Mouse (Mus musculus) midbrain, postnatal 0 days (tissue): Measurements from ENCODE around the gene Rtn4rl2. TPM values are rescaled to one million over a fixed set of nuclear protein-coding genes. Genes with fewer than 3 reads are reported as not detected.

ENCODE experiments used
- ATAC-seq: fragments of 200-750 bp; cut with Nextera tagmentation; 2 replicates; pipeline ENCODE4 v1.8.0; 2017; ENCODE audit warnings: moderate number of reproducible peaks, mild to moderate bottlenecking, moderate TSS enrichment, moderate library complexity; ENCODE audit not compliant: low FRiP score
- DNase-seq: peaks from one replicate; pipeline ENCODE4 v3.0.0-alpha.2; 2015; ENCODE audit warnings: low spot score
- H3K27ac ChIP-seq: fragments of 300-500 bp; sonication (generic); 2 replicates; pipeline ENCODE4 v1.5.1; 2014; ENCODE audit warnings: low read depth, mild to moderate bottlenecking, low read length, mixed read lengths
- H3K27me3 ChIP-seq: fragments of 300-500 bp; sonication (generic); 2 replicates; pipeline ENCODE4 v1.6.1; 2014; ENCODE audit warnings: low read length, control low read depth, mixed read lengths; ENCODE audit not compliant: insufficient read depth
- H3K36me3 ChIP-seq: fragments of 300-500 bp; sonication (generic); 2 replicates; pipeline ENCODE4 v1.6.1; 2014; ENCODE audit warnings: low read length, control low read depth, mixed read lengths; ENCODE audit not compliant: insufficient read depth
- H3K4me1 ChIP-seq: fragments of 300-500 bp; sonication (generic); 2 replicates; pipeline ENCODE4 v1.6.1; 2014; ENCODE audit warnings: mild to moderate bottlenecking, control low read depth, antibody characterized with exemption, low read length, mixed read lengths; ENCODE audit not compliant: insufficient read depth
- H3K4me2 ChIP-seq: fragments of 300-500 bp; sonication (generic); 2 replicates; pipeline ENCODE4 v1.6.1; 2014; ENCODE audit warnings: low read depth, mild to moderate bottlenecking, low read length, mixed read lengths; ENCODE audit not compliant: poor library complexity, severe bottlenecking
- H3K4me3 ChIP-seq: fragments of 300-500 bp; sonication (generic); 2 replicates; pipeline ENCODE4 v1.5.1; 2014; ENCODE audit warnings: low read depth, mild to moderate bottlenecking, low read length, moderate library complexity
- H3K9ac ChIP-seq: fragments of 300-500 bp; sonication (generic); replicated peaks from 2 replicates; pipeline ENCODE4 v1.6.1; 2014; ENCODE audit warnings: mild to moderate bottlenecking, low read length, moderate library complexity, mixed read lengths; ENCODE audit not compliant: poor library complexity, severe bottlenecking
- H3K9me3 ChIP-seq: fragments of 300-500 bp; sonication (generic); 2 replicates; pipeline ENCODE4 v1.6.1; 2016; ENCODE audit warnings: low read length, control low read depth
- CTCF ChIP-seq: IDR thresholded peaks from 2 replicates; pipeline ENCODE4 v1.5.1; 2016; ENCODE audit warnings: antibody characterized with exemption, mild to moderate bottlenecking
- WGBS: fragments of 180-500 bp; shearing (Covaris S2); extraction: QIAGEN DNeasy Blood & Tissue Kit; methylation state at CpG from one replicate; pipeline ENCODE4 v1.1.7; 2014; 5-methylcytosine and 5-hydroxymethylcytosine counted together
- microRNA-seq: library from miRNA; unstranded; fragments of <30 nt; microRNA quantifications from one replicate; pipeline ENCODE4, GENCODE M21; 2016; ENCODE audit warnings: borderline number of aligned reads
- polyA plus RNA-seq: library from polyadenylated mRNA; unstranded; fragments of >200 nt; fragmentation: Nextera tagmentation; extraction: Ambion mirVana; gene quantifications from 2 replicates; pipeline ENCODE4 v1.2.1, GENCODE M21; 2015
- total RNA-seq: library from RNA; depleted of rRNA; stranded (reverse); fragments of >200 nt; gene quantifications from 2 replicates; pipeline ENCODE4 v1.2.3, GENCODE M21; 2014; rRNA removed

Rtn4rl2 gene
- total and polyA plus RNA-seq, 2 experiments from 2014 or later = 6.5 to 11.4 TPM

GRCm38 (mm10) chr2:84827283-84827920 is 59.1 kb downstream of the Rtn4rl2 start:
- peak overlapping the region; percentile 99 for H3K4me2 ChIP-seq
- H3K27ac ChIP-seq = 0 out of 2 replicates have a peak overlapping the region, but pooled peaks have one; percentile 26
- H3K36me3 ChIP-seq = peaks cover 7% of the 10 kb centered on the region; the same call in 1 of the 2 replicates
- H3K9ac ChIP-seq = peak overlapping the region; percentile 68
- under 1% methylated on average over 29 of the region's 29 CpGs for WGBS
- peak; percentile 28 for ATAC-seq
- no peak for DNase-seq
- no peaks in the 10 kb centered on the region for H3K9me3 ChIP-seq
- peaks cover 3% of the 10 kb centered on the region; the same call in 1 of the 2 replicates for H3K4me1 ChIP-seq
- no peaks in the 10 kb centered on the region for H3K27me3 ChIP-seq
- TF ChIP-seq CTCF = no peak
- H3K4me3 ChIP-seq = peak overlapping the region; percentile 72

- Histone ChIP-seq H3K4me2 (peak within 1 kb of the TSS; percentile 99), H3K27ac (peak within 1 kb of the TSS; percentile 70), H3K4me3 (peak within 1 kb of the TSS; percentile 72), H3K27me3 (no peaks in the 10 kb centered on the region), H3K4me1 (peaks cover 3% of the 10 kb centered on the region; the same call in 1 of the 2 replicates), H3K9ac (peak within 1 kb of the TSS; percentile 68), H3K9me3 (no peaks in the 10 kb centered on the region), H3K36me3 (peaks cover 7% of the 10 kb centered on the region; the same call in 1 of the 2 replicates)
- under 1% methylated on average over 34 of the region's 34 CpGs for WGBS
- TF ChIP-seq CTCF = no peak
- peak; percentile 92 for ATAC-seq
- peak; percentile 98 for DNase-seq
Measured at GRCm38 (mm10) chr2:84826488-84827282, 59.8 kb downstream of the Rtn4rl2 start, which contains the start of gene Timm10. Gene Timm10, plus strand, starts transcription at chr2:84826997.

GRCm38 (mm10) chr2:84823237-84823636 is 63.3 kb downstream of the Rtn4rl2 start:
- no peaks in the 10 kb centered on the region for H3K36me3 ChIP-seq
- no peak for DNase-seq
- no peak overlapping the region for H3K4me3 ChIP-seq
- no peak overlapping the region for H3K4me2 ChIP-seq
- no peak overlapping the region for H3K9ac ChIP-seq
- no peak for ATAC-seq
- 54% methylated on average over 2 of the region's 2 CpGs for WGBS
- no peak overlapping the region for H3K27ac ChIP-seq
- no peaks in the 10 kb centered on the region for H3K9me3 ChIP-seq
- peaks cover 5% of the 10 kb centered on the region; the same call in 1 of the 2 replicates for H3K27me3 ChIP-seq
- H3K4me1 ChIP-seq = peaks cover 3% of the 10 kb centered on the region; the same call in 1 of the 2 replicates
- TF ChIP-seq CTCF = no peak

- no peaks in the 10 kb centered on the region for H3K4me1 ChIP-seq
- peaks cover 5% of the 10 kb centered on the region; the same call in 1 of the 2 replicates for H3K27me3 ChIP-seq
- no peak within 1 kb of the TSS for H3K4me3 ChIP-seq
- no peak for TF ChIP-seq CTCF
- no peak within 1 kb of the TSS for H3K27ac ChIP-seq
- WGBS = 71% methylated on average over 13 of the region's 13 CpGs
- ATAC-seq (no peak), DNase-seq (no peak)
- no peaks in the 10 kb centered on the region for H3K9me3 ChIP-seq
- H3K4me2 ChIP-seq = no peak within 1 kb of the TSS
- no peak within 1 kb of the TSS for H3K9ac ChIP-seq
- no peaks in the 10 kb centered on the region for H3K36me3 ChIP-seq
Measured at GRCm38 (mm10) chr2:84822552-84822951, 64.0 kb downstream of the Rtn4rl2 start, which contains the start of gene Smtnl1. Gene Smtnl1, minus strand, starts transcription at chr2:84822652.

Small RNA genes within 50 kb of the gene (microRNA-seq; reads per million reads assigned to microRNA genes)
- gene Gm24332 = not detected

Other genes starting within 250 kb of the Rtn4rl2 start
- gene Ctnnd1, start 235.9 kb downstream of the Rtn4rl2 start, total RNA-seq = 81.1 and 82.9 TPM in 2 replicates
- 13.7 and 15.8 TPM in 2 replicates for gene Ctnnd1, start 235.9 kb downstream of the Rtn4rl2 start, polyA plus RNA-seq
- not detected in 2 replicates for gene Btbd18, start 227.6 kb downstream of the Rtn4rl2 start, total RNA-seq
- 0.27 and 0.35 TPM in 2 replicates for gene Btbd18, start 227.6 kb downstream of the Rtn4rl2 start, polyA plus RNA-seq
- 180 and 269 TPM in 2 replicates for gene Selenoh, start 215.9 kb downstream of the Rtn4rl2 start, total RNA-seq
- gene Selenoh, start 215.9 kb downstream of the Rtn4rl2 start, polyA plus RNA-seq = 210 and 211 TPM in 2 replicates
- not detected in 2 replicates for gene Gm28635, start 208.7 kb downstream of the Rtn4rl2 start, total RNA-seq
- not detected in 2 replicates for gene Gm28635, start 208.7 kb downstream of the Rtn4rl2 start, polyA plus RNA-seq
- gene Med19, start 208.3 kb downstream of the Rtn4rl2 start, total RNA-seq = 43.0 and 45.3 TPM in 2 replicates
- 47.4 and 49.5 TPM in 2 replicates for gene Med19, start 208.3 kb downstream of the Rtn4rl2 start, polyA plus RNA-seq
- 149 and 154 TPM in 2 replicates for gene Tmx2, start 207.6 kb downstream of the Rtn4rl2 start, total RNA-seq
- gene Tmx2, start 207.6 kb downstream of the Rtn4rl2 start, polyA plus RNA-seq = 303 and 328 TPM in 2 replicates
- gene Zdhhc5, start 171.5 kb downstream of the Rtn4rl2 start, total RNA-seq = 39.0 and 39.4 TPM in 2 replicates
- gene Zdhhc5, start 171.5 kb downstream of the Rtn4rl2 start, polyA plus RNA-seq = 14.5 and 17.9 TPM in 2 replicates
- 12.6 TPM in 2 replicates for gene Clp1, start 159.4 kb downstream of the Rtn4rl2 start, total RNA-seq
- gene Clp1, start 159.4 kb downstream of the Rtn4rl2 start, polyA plus RNA-seq = 12.5 and 13.4 TPM in 2 replicates
- gene Ypel4, start 152.7 kb downstream of the Rtn4rl2 start, total RNA-seq = 12.9 and 15.0 TPM in 2 replicates
- 14.3 and 14.7 TPM in 2 replicates for gene Ypel4, start 152.7 kb downstream of the Rtn4rl2 start, polyA plus RNA-seq
- 0.88 and 1.1 TPM in 2 replicates for gene Gm19426, start 143.1 kb downstream of the Rtn4rl2 start, total RNA-seq
- 2.1 and 2.4 TPM in 2 replicates for gene Gm19426, start 143.1 kb downstream of the Rtn4rl2 start, polyA plus RNA-seq
- gene Serping1, start 111.3 kb downstream of the Rtn4rl2 start, total RNA-seq = 19.9 and 20.9 TPM in 2 replicates
- 30.6 and 31.9 TPM in 2 replicates for gene Serping1, start 111.3 kb downstream of the Rtn4rl2 start, polyA plus RNA-seq
- 14.0 and 16.5 TPM in 2 replicates for gene Ube2l6, start 87.9 kb downstream of the Rtn4rl2 start, total RNA-seq
- 14.2 and 15.1 TPM in 2 replicates for gene Ube2l6, start 87.9 kb downstream of the Rtn4rl2 start, polyA plus RNA-seq
- gene Smtnl1, start 64.1 kb downstream of the Rtn4rl2 start, total RNA-seq = not detected in 2 replicates
- gene Smtnl1, start 64.1 kb downstream of the Rtn4rl2 start, polyA plus RNA-seq = not detected in 2 replicates
- gene Timm10, start 59.7 kb downstream of the Rtn4rl2 start, total RNA-seq = 43.6 and 62.5 TPM in 2 replicates
- 85.0 and 99.0 TPM in 2 replicates for gene Timm10, start 59.7 kb downstream of the Rtn4rl2 start, polyA plus RNA-seq
- gene Slc43a1, start 47.9 kb downstream of the Rtn4rl2 start, total RNA-seq = 0.99 and 1.8 TPM in 2 replicates
- gene Slc43a1, start 47.9 kb downstream of the Rtn4rl2 start, polyA plus RNA-seq = 0.34 and 0.46 TPM in 2 replicates
- 1.7 and 2.0 TPM in 2 replicates for gene Slc43a3, start 49.9 kb upstream of the Rtn4rl2 start, total RNA-seq
- gene Slc43a3, start 49.9 kb upstream of the Rtn4rl2 start, polyA plus RNA-seq = 1.9 and 2.0 TPM in 2 replicates
- not detected in 2 replicates for gene Prg2, start 93.8 kb upstream of the Rtn4rl2 start, total RNA-seq
- gene Prg2, start 93.8 kb upstream of the Rtn4rl2 start, polyA plus RNA-seq = not detected in 2 replicates
- not detected in 2 replicates for gene Prg3, start 101.5 kb upstream of the Rtn4rl2 start, total RNA-seq
- not detected in 2 replicates for gene Prg3, start 101.5 kb upstream of the Rtn4rl2 start, polyA plus RNA-seq
- 137 and 153 TPM in 2 replicates for gene Ssrp1, start 150.5 kb upstream of the Rtn4rl2 start, total RNA-seq
- gene Ssrp1, start 150.5 kb upstream of the Rtn4rl2 start, polyA plus RNA-seq = 123 TPM in 2 replicates
- gene P2rx3, start 150.8 kb upstream of the Rtn4rl2 start, total RNA-seq = 0.14 and 2.7 TPM in 2 replicates
- gene P2rx3, start 150.8 kb upstream of the Rtn4rl2 start, polyA plus RNA-seq = 0.48 and 0.88 TPM in 2 replicates
- gene Tnks1bp1, start 161.3 kb upstream of the Rtn4rl2 start, total RNA-seq = 86.8 and 102 TPM in 2 replicates
- 18.0 and 18.8 TPM in 2 replicates for gene Tnks1bp1, start 161.3 kb upstream of the Rtn4rl2 start, polyA plus RNA-seq
- 17.4 and 22.4 TPM in 2 replicates for gene Aplnr, start 249.5 kb upstream of the Rtn4rl2 start, total RNA-seq
- gene Aplnr, start 249.5 kb upstream of the Rtn4rl2 start, polyA plus RNA-seq = 19.3 and 21.3 TPM in 2 replicates